Mouse (Mus musculus) ES-E14 (cell line): ENCODE measurements around the gene 2410137M14Rik. TPM values are rescaled to one million over a fixed set of nuclear protein-coding genes. Genes with fewer than 3 reads are reported as not detected.
"Not testable (repeated sequence)": the region's sequence is repeated elsewhere in the genome, so short reads cannot be mapped to it uniquely, and the experiment has no call there.

Experiments used
- DNase-seq: peaks from one replicate; pipeline ENCODE4 v3.0.0-alpha.2; 2013; ENCODE audit warnings: low read depth, low spot score
- H3K27ac ChIP-seq: 2 replicates; pipeline ENCODE4 v1.5.1; 2012; ENCODE audit warnings: low read depth, mild to moderate bottlenecking, low read length, moderate library complexity, mixed read lengths; ENCODE audit not compliant: poor library complexity, insufficient read depth, severe bottlenecking
- H3K36me3 ChIP-seq: 2 replicates; pipeline ENCODE4 v1.6.1; 2012; ENCODE audit warnings: mild to moderate bottlenecking, low read length, moderate library complexity, mixed read lengths; ENCODE audit not compliant: control insufficient read depth, poor library complexity, insufficient read depth, severe bottlenecking
- H3K4me1 ChIP-seq, 2 experiments: fragments of 150-350 bp in 1 of 2; sonication (generic) in 1 of 2; 2 replicates each; pipeline ENCODE4 v1.6.1; 2012; ENCODE audit warnings: low read length in 2 of 2, mild to moderate bottlenecking in 1 of 2, mixed read lengths in 1 of 2; ENCODE audit not compliant: control insufficient read depth in 2 of 2, insufficient read depth in 2 of 2, poor library complexity in 1 of 2
- H3K4me3 ChIP-seq, 2 experiments: fragments of 150-350 bp in 1 of 2; sonication (generic) in 1 of 2; 2 replicates each; pipeline ENCODE4 v1.5.1; 2012; ENCODE audit warnings: low read length in 2 of 2, low read depth in 1 of 2, mild to moderate bottlenecking in 1 of 2, mixed read lengths in 1 of 2; ENCODE audit not compliant: insufficient read depth in 1 of 2, poor library complexity in 1 of 2, severe bottlenecking in 1 of 2
- H3K9ac ChIP-seq: 2 replicates; pipeline ENCODE4 v1.6.1; 2012; ENCODE audit warnings: low read depth, mild to moderate bottlenecking, low read length, mixed read lengths; ENCODE audit not compliant: poor library complexity, insufficient read depth, severe bottlenecking
- H3K9me3 ChIP-seq: fragments of 150-350 bp; sonication (generic); 2 replicates; pipeline ENCODE4 v1.6.1; 2012; ENCODE audit warnings: low read depth, mild to moderate bottlenecking, low read length; ENCODE audit not compliant: control insufficient read depth, insufficient read depth
- CHD2 ChIP-seq: IDR thresholded peaks from 2 replicates; pipeline ENCODE4 v1.6.1; 2014; ENCODE audit warnings: mild to moderate bottlenecking, low read depth, low read length, inconsistent platforms
- HCFC1 ChIP-seq: IDR thresholded peaks from 2 replicates; pipeline ENCODE4 v1.6.1; 2012; ENCODE audit warnings: low read length, inconsistent platforms, borderline replicate concordance; ENCODE audit not compliant: insufficient read depth
- MAFK ChIP-seq: IDR thresholded peaks from 2 replicates; pipeline ENCODE4 v1.6.1; 2014; ENCODE audit warnings: mild to moderate bottlenecking, low read depth, low read length, inconsistent platforms; ENCODE audit not compliant: insufficient read depth
- ZC3H11A ChIP-seq: IDR thresholded peaks from 2 replicates; pipeline ENCODE4 v1.6.1; 2012; ENCODE audit warnings: low read depth, mild to moderate bottlenecking, inconsistent platforms, low read length, borderline replicate concordance
- ZNF384 ChIP-seq: IDR thresholded peaks from 2 replicates; pipeline ENCODE4 v1.6.1; 2012; ENCODE audit warnings: low read depth, low read length, inconsistent platforms
- in situ Hi-C, 2 experiments: fragments of 600-800 bp; cut with MboI; formaldehyde crosslinking; loops; one replicate each; pipeline ENCODE4 v1.15.1; 2025; ENCODE audit warnings: low sequenced_read_pairs in 2 of 2, inconsistent platforms in 1 of 2; ENCODE audit not compliant: unreplicated experiment in 2 of 2
- total RNA-seq: library from RNA; depleted of rRNA; stranded (reverse); fragments of 300-350 nt; gene quantifications from 2 replicates; pipeline ENCODE4 v1.2.3, GENCODE M21; 2012

2410137M14Rik gene
- total RNA-seq, 1 experiment, result 14.8 TPM

DNA sequence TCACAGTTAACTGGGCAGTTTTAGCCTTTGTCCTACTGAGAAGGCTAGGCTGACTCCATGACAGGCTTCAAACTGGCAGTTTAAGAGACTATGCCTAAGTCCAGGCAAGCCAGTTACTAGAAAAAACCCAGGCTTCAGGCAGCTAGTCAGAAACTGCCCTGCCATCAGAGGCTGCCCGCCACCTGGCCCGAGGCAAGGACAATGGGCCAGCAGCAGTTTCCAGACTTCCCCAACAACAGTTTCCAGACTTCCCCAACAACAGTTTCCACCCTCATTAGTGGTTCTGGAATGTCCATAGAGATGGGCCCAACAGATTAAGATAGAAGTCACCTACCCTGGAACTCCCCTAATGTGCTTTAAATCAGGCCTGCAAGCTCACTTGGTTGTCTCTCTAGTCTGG lies 45.4 kb upstream of the 2410137M14Rik start:
- in situ Hi-C loops, result no loop called here
- no peak overlapping the region for H3K4me3 ChIP-seq

GRCm38 (mm10) chr17:37022628-37023576 lies 41.9 kb upstream of the 2410137M14Rik start, which contains the start of gene Mog:
Mog (minus strand) TSS chr17:37023398.
- TF ChIP-seq ZC3H11A (no peak), HCFC1 (no peak), CHD2 (no peak), MAFK (no peak)

More for the DNA sequence above, 45.4 kb upstream of the 2410137M14Rik start:
- H3K36me3 ChIP-seq, result no peaks in the 10 kb centered on the region
- no peak for DNase-seq
- no peak for TF ChIP-seq HCFC1
- TF ChIP-seq ZC3H11A, result no peak
- TF ChIP-seq MAFK, result no peak
- no peak for TF ChIP-seq ZNF384
- TF ChIP-seq CHD2, result no peak
- peaks cover 10 to 11% of the 10 kb centered on the region in 2 experiments for H3K4me1 ChIP-seq
- H3K9ac ChIP-seq, result peak overlapping the region; percentile 43; the same call in 1 of the 2 replicates
- peak overlapping the region; percentile 100; the same call in 1 of the 2 replicates for H3K27ac ChIP-seq
- no peaks in the 10 kb centered on the region for H3K9me3 ChIP-seq

DNA sequence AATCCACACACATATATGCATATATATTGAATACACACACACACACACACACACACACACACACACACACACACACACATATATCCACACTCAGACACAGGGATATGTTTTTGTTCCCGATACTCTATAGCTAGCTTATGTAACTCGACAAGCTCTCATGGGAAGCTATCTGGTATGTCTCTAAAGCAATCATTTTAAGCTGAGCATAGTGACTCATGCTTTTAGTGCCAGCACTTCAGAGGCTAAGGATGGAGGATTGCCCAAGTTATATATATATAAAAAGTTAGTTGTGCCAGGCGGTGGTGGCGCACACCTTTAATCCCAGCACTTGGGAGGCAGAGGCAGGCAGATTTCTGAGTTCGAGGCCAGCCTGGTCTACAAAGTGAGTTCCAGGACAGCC lies 38.2 kb upstream of the 2410137M14Rik start:
- H3K36me3 ChIP-seq, H3K27ac ChIP-seq, H3K9me3 ChIP-seq, DNase-seq, H3K9ac ChIP-seq, in situ Hi-C loops, H3K4me1 ChIP-seq, H3K4me3 ChIP-seq: not testable (repeated sequence)

More at GRCm38 (mm10) chr17:37022628-37023576, 41.9 kb upstream of the 2410137M14Rik start, which contains the start of gene Mog:
- H3K36me3 ChIP-seq, result no peaks in the 10 kb centered on the region
- H3K4me1 ChIP-seq, result peaks cover 10% of the 10 kb centered on the region in 2 experiments; a peak in 3 of 4 replicates
- no peak for DNase-seq
- no peak within 1 kb of the TSS for H3K4me3 ChIP-seq
- no peaks in the 10 kb centered on the region for H3K9me3 ChIP-seq
- 0 out of 2 replicates have a peak within 1 kb of the TSS, but pooled peaks have one; percentile 23 for H3K9ac ChIP-seq
- H3K27ac ChIP-seq, result peak within 1 kb of the TSS; percentile 56
- in situ Hi-C loops, result no loop called here

DNA sequence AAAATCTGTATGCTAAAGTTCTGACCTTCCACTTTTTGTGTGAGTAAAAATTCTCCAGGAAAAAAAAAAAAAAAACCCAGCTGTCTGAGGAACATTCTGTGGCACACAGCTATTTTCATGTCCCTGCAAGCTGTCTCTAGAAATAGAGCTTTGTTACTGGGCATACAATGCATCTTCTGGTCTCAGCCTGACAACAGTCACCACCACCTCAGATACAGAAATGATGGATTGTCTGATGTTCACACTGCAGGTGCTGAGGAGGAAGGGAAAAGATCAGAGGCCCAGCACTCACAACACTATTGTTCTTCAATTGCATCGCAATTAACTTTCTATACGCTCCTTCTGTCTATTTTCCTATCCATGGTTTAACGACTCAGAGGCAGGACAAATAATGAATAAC lies 37.3 kb upstream of the 2410137M14Rik start:
- TF ChIP-seq ZNF384, result no peak
- no peak for TF ChIP-seq HCFC1
- no peak for TF ChIP-seq ZC3H11A
- TF ChIP-seq MAFK, result no peak
- TF ChIP-seq CHD2, result no peak
- in situ Hi-C loops, result no loop called here
- H3K36me3 ChIP-seq, result no peaks in the 10 kb centered on the region
- H3K27ac ChIP-seq, result no peak overlapping the region
- H3K4me1 ChIP-seq, result peaks cover 9% of the 10 kb centered on the region in 2 experiments
- no peak for DNase-seq
- no peaks in the 10 kb centered on the region for H3K9me3 ChIP-seq
- no peak overlapping the region; the same call in 1 of the 2 replicates for H3K9ac ChIP-seq
- no peak overlapping the region for H3K4me3 ChIP-seq

DNA sequence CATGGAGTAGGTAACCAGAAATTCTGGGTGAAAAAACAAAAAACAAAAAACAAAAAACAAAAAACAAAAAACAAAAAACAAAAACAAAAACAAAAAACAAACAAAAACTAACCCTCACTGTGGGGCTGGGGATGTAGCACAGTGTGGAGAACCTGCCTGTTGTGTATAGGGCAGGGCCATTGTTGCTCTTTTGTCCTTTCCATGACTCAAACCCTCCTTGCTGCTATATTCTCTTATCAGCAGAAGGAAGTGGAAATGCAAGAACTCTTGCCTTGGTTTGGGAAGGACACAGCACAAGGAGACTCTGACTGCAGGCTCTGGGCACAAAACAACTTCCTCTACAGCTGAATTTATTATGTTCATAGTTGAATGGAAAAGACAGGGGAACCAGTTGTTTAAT lies 35.3 kb upstream of the 2410137M14Rik start:
- no peak overlapping the region for H3K9ac ChIP-seq
- no peak for DNase-seq
- H3K36me3 ChIP-seq, result 0 out of 2 replicates have a peak, but pooled peaks cover under 1% of the 10 kb centered on the region
- no peak overlapping the region for H3K4me3 ChIP-seq
- no peaks in the 10 kb centered on the region for H3K9me3 ChIP-seq
- TF ChIP-seq MAFK, result no peak
- no peak for TF ChIP-seq HCFC1
- TF ChIP-seq ZC3H11A, result no peak
- no peak for TF ChIP-seq CHD2
- no peak for TF ChIP-seq ZNF384
- H3K4me1 ChIP-seq, result peaks cover 8 to 9% of the 10 kb centered on the region in 2 experiments; a peak in 3 of 4 replicates
- H3K27ac ChIP-seq, result no peak overlapping the region
- in situ Hi-C loops, result no loop called here
